Mouse (Mus musculus) 3134 (cell line): Measurements from ENCODE around the gene Arhgef25.

Source experiments
- DNase-seq: peaks from one replicate; pipeline ENCODE4 v3.0.0-alpha.2; 2011; ENCODE audit warnings: low spot score; ENCODE audit not compliant: insufficient read length; ENCODE audit errors: extremely low read depth

The Arhgef25 gene

GRCm38 (mm10) chr10:127189651-127190381 lies at the start of gene Arhgef25:
Arhgef25 (minus strand) TSS chr10:127190083.
- no peak for DNase-seq

GRCm38 (mm10) chr10:127238241-127238824 lies 48.5 kb upstream of the Arhgef25 start:
- no peak for DNase-seq

- no peak for DNase-seq
Measured at GRCm38 (mm10) chr10:127236541-127236940, 46.7 kb upstream of the Arhgef25 start.

DNA sequence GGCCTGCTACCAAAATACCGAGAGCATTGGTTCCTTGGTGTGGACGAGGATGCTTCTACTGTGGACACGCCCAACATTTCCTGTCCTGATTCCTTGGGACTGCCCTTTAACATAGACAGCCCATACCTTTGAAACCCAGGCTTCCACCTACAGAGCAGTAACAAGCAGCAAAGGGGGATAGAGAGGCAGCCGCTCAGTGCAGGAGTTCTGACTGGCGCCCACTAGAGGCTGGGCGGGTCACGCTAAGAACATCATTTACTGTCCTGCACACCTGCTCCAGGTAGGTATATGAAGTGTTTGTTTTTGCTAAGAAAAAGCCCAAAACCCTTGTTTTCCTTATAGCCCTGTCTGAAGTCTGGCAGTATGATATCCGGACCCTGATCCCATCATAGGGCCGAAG lies 43.3 kb upstream of the Arhgef25 start:
- no peak for DNase-seq

- no peak for DNase-seq
Measured at GRCm38 (mm10) chr10:127231741-127232140, 41.9 kb upstream of the Arhgef25 start.

DNA sequence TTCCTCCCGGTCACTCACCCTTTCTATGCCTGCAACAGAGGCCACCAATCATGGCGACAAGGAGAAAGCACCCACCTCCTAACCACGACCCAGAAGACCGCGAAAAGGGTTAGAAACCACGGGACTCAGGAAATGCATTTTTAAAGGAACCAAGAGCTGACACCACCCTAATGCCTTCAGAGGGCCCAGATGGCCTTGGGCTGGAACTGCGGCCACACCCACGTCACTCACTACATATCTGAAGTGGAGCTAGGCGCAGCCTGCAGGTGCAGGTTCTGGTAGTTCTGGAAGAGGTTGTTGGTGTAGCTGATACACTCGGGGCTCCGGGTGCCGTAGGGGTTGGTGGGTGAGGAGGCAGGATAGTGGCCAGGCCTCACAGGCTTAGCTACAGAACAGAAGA lies 40.8 kb upstream of the Arhgef25 start:
- no peak for DNase-seq

- DNase-seq = no peak
Measured at GRCm38 (mm10) chr10:127228897-127229296, 39.0 kb upstream of the Arhgef25 start.

GRCm38 (mm10) chr10:127227163-127227562 lies 37.3 kb upstream of the Arhgef25 start:
- DNase-seq = no peak

DNA sequence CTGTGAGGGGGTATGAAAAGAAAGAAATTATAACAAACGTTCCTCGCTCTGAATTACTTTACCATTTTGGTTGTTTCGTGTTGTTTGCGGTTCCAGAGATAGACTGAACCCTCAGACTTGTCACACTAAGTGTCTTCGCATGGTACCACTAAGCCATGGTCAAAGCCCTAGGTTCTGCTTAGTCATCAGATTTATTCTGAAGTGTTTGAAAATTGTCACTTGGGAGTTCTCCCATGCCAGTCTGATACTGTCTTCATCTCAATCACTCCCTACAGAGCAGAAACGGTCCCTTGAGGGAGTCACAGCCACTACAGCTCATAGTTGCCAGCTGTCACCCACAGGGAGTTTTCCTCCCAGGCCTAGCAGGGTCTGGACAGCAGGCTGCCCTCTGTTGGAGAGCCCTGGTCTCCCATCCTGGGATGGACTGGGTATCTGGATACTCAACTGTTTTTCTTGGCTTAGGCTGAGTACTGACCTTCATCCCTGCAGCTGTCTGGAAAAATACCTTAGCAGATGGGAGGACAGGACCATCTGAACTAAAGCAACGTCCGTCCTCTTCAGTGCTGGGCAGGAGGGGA lies 36.5 kb upstream of the Arhgef25 start:
- no peak for DNase-seq

- DNase-seq = no peak
Measured at GRCm38 (mm10) chr10:127225732-127226131, 35.8 kb upstream of the Arhgef25 start.

DNA sequence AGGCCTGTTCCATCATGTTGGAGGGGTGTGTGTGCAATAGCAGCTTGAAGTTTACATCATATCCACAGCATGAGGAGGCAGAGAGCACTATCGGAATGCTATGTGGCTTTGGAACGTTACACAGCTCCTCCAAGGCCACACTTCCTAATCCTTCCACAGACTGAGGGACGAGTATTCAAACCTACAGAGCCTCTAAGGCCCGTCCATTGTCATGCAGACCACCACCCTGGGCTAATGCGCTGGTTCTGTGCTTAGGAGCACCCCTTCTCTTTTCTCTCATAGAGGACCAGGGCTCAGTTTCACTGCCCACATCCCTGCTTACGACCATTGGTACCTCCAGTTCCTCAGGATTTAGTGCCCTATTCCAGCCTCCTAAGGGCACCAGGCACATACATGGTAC lies 35.3 kb upstream of the Arhgef25 start:
- no peak for DNase-seq

DNA sequence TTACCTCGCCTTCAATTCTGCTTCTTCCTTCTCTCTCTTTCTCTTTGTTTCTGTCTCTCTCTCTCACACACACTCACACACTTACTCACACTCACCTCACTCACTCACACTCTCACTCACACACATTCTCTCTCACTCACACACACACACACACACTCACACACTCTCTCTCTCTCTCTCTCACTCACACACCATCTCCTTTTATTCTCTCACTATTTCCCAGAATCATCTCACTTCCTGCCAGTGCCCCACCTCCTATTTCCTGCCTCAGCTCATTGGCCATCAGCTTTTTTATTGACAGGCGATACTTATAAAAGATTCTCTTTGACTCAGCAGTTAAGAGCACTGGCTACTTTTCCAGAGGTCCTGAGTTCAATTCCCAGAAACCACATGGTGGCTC lies 28.5 kb upstream of the Arhgef25 start:
- DNase-seq = no peak

DNA sequence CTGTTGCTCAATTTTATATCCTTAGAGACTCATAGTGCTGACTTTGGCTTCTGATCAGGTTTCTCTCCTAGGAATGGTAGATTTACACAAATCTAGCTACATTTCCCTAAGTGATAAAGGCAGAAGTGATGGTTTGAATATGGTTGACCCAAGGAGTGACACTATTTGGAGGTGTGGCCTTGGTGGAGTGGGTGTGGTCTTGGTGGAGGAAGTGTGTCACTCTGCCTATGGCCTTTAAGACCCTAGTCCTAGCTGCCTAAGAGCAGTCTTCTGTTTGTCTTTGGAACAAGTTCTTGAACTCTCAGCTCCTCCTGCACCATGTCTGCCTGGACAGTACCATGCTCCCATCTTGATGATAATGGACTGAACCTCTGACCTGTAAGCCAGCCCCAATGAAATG lies 27.3 kb upstream of the Arhgef25 start:
- no peak for DNase-seq

GRCm38 (mm10) chr10:127216456-127216855 lies 26.6 kb upstream of the Arhgef25 start:
- DNase-seq = no peak

GRCm38 (mm10) chr10:127214422-127214803 lies 24.5 kb upstream of the Arhgef25 start:
- no peak for DNase-seq

DNA sequence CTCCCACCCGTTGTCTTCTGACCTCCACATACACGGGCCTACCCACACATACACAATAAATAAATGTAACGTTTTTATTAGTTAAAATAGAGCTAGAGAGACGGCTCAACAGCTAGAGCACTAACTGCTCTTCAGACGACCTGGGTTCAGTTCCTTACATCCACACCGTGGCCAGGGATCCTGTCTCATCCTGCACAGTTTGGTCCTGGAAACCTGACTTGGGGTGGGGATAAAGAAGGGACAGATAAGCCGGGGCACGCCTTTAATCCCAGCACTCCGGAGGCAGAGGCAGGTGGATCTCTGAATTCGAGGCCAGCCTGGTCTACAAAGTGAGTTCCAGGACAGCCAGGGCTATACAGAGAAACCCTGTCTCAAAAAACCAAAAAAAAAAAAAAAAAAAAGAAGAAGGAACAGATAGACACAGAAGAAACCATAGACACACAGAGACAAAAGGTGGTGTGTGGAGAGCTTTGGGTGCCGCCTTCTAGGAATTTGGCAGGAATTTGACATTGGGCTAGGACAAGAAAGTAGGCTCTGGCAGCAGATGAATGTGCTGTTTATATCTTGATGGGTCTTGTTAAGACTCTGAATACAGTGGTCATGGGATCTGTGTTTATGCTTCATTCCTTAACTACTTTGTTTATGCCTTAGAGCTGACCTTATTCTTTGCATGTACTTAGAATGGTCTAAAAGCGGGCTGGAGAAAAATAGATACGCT lies 24.0 kb upstream of the Arhgef25 start:
- DNase-seq = no peak

GRCm38 (mm10) chr10:127213272-127213671 lies 23.4 kb upstream of the Arhgef25 start:
- no peak for DNase-seq

GRCm38 (mm10) chr10:127211414-127211854 lies 21.6 kb upstream of the Arhgef25 start, which contains the start of gene Pip4k2c:
Pip4k2c (minus strand) TSS chr10:127211585.
- DNase-seq = peak; percentile 94

- no peak for DNase-seq
Measured at GRCm38 (mm10) chr10:127210961-127211405, 21.1 kb upstream of the Arhgef25 start.

DNA sequence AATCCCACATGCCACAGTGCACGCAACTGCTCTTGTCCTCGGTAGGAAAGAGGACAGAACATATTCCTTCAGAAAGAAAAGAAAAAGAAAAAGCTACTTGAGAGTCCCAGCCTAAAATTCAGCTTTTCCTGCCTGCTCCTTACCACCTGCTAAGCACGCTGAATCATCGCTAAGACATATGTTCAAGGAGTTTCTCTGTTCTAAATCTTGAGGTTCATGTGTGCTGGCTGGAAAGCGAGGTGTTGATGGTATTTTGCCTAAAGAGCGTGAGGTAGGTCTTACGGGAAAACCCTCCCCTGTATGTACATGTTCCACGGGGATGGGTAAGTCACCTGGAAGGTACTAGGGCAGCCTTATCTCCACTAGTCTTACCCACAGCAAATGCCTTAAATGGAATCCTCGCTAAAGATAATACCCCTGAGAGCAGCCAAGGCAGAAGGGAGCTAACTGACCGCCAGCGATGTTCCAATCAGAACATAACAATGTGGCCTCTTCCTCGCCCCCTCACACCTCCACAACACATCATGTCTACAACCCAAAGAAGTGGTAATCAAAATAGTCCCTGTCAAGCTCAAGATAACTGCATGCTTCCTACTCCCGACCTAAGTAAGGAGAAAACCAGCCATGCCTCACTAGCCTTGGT lies 20.2 kb upstream of the Arhgef25 start:
- no peak for DNase-seq

- no peak for DNase-seq
Measured at GRCm38 (mm10) chr10:127208921-127209320, 19.0 kb upstream of the Arhgef25 start.
